22 mouse cellular contexts compared by ENCODE assay signal in the genomic region with DNA sequence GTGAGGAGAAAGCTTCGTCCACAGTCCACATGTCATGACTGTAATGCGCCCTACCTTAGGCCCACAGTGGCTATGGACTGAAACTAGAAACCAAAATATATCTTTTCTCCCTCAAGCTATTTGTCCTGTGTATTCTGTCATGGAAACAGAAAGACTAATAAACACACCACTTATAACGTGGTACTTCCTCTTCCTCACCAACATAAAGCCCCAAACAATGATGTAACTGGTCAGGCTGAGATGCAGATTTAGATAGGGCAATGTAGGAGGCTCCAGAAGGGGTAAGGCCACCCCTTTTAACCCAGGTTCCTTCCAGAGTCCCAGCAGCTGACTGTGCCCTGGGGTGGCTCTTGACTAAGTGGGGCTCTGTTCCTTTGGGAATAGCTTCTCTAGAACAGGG.
DNase-seq lines count a peak whose midpoint lies in the region; ATAC-seq and TF ChIP-seq lines count a peak whose summit lies in the region.
"Had no signal": no experiment of that assay in that cellular context is flagged by ENCODE, and none has a peak within 500 bp of the region (broad histone marks: within the 10 kb centered on the region; RNA-seq: fewer than 3 reads in every experiment).

No protein-coding gene starts in this region.

- no peak for TF ChIP-seq CTCF in lung, adult 2 months (IDR thresholded peaks at IDR 0.05; ENCODE audit: insufficient read depth, low read length)

- no peaks in the 10 kb centered on the region for H3K27me3 ChIP-seq in hindbrain, embryonic 12.5 days
- no peaks in the 10 kb centered on the region for H3K27me3 ChIP-seq in midbrain, embryonic 13.5 days
- H3K27me3 ChIP-seq: embryonic facial prominence, embryonic 12.5 days; heart, embryonic 15.5 days; liver, embryonic 12.5 days; lung, embryonic 15.5 days; neural tube, embryonic 13.5 days had no signal

- H3K36me3 ChIP-seq in hindbrain, embryonic 12.5 days, result no peaks in the 10 kb centered on the region
- H3K36me3 ChIP-seq in midbrain, embryonic 13.5 days, result no peaks in the 10 kb centered on the region
- H3K36me3 ChIP-seq: lung, embryonic 15.5 days; neural tube, embryonic 13.5 days had no signal

- H3K9me3 ChIP-seq in hindbrain, embryonic 12.5 days (replicated peaks), result no peaks in the 10 kb centered on the region
- peaks cover 3% of the 10 kb centered on the region; the same call in 1 of the 2 replicates for H3K9me3 ChIP-seq in midbrain, embryonic 13.5 days
- H3K9me3 ChIP-seq: embryonic facial prominence, embryonic 12.5 days; heart, embryonic 15.5 days; liver, embryonic 12.5 days; lung, embryonic 15.5 days; neural tube, embryonic 13.5 days had no signal

- 59% methylated on average over 3 of the region's 3 CpGs for WGBS in lung, adult 2 months
- WGBS in hindbrain, embryonic 12.5 days, result 86% methylated on average over 3 of the region's 3 CpGs
- WGBS in midbrain, embryonic 13.5 days, result 90% methylated on average over 3 of the region's 3 CpGs

- H3K4me2 ChIP-seq in hindbrain, embryonic 12.5 days (replicated peaks), result no peak overlapping the region
- no peak overlapping the region for H3K4me2 ChIP-seq in midbrain, embryonic 13.5 days (replicated peaks)
- H3K4me2 ChIP-seq: embryonic facial prominence, embryonic 12.5 days; heart, embryonic 15.5 days; liver, embryonic 12.5 days; lung, embryonic 15.5 days; midbrain, embryonic 11.5 days; neural tube, embryonic 13.5 days had no signal

- ATAC-seq in megakaryocyte progenitor cell, adult 5-6 weeks (replicated peaks; ENCODE audit: poor library complexity), result peak; percentile 90
- no peak for ATAC-seq in hindbrain, embryonic 12.5 days (ENCODE audit: low FRiP score)
- ATAC-seq in midbrain, embryonic 13.5 days, result no peak
- ATAC-seq: forebrain, embryonic 14.5 days; liver, embryonic 12.5 days had no signal

- DNase-seq in lung, postnatal 36 days, result peak; percentile 37
- DNase-seq in lung, adult 2 months, result no peak
- no peak for DNase-seq in kidney, adult 18-20 months
- DNase-seq: adrenal gland, postnatal 25 days; cerebellum, adult 8-10 months; gastrocnemius, postnatal 25 days; heart, postnatal 4 days; kidney, adult 9 months; kidney, postnatal 36 days; layer of hippocampus, adult 9-11 months had no signal

- H3K4me1 ChIP-seq in lung, adult 2 months (ENCODE audit: control insufficient read depth, insufficient read depth, low read length), result peaks cover 9% of the 10 kb centered on the region
- no peaks in the 10 kb centered on the region for H3K4me1 ChIP-seq in brown adipose tissue, adult 24 weeks (ENCODE audit: control insufficient read depth, insufficient read depth, insufficient read length, low read length)
- H3K4me1 ChIP-seq in hindbrain, embryonic 12.5 days, result peaks cover 12% of the 10 kb centered on the region
- H3K4me1 ChIP-seq in midbrain, embryonic 13.5 days (replicated peaks), result peaks cover 18% of the 10 kb centered on the region
- H3K4me1 ChIP-seq: liver, embryonic 12.5 days had no signal

- no peak for TF ChIP-seq POLR2A in lung, adult 2 months (IDR thresholded peaks at IDR 0.05; ENCODE audit: borderline replicate concordance, extremely low read depth, low read depth, low read length)

- H3K9ac ChIP-seq in hindbrain, embryonic 12.5 days, result no peak overlapping the region
- no peak overlapping the region for H3K9ac ChIP-seq in midbrain, embryonic 13.5 days (replicated peaks)
- H3K9ac ChIP-seq: embryonic facial prominence, embryonic 12.5 days; heart, embryonic 15.5 days; liver, embryonic 12.5 days; lung, embryonic 15.5 days; neural tube, embryonic 13.5 days had no signal

- H3K27ac ChIP-seq in brown adipose tissue, adult 24 weeks (replicated peaks; ENCODE audit: low read depth, low read length), result peak overlapping the region; percentile 50; the same call in 1 of the 2 replicates
- H3K27ac ChIP-seq in hindbrain, embryonic 12.5 days, result no peak overlapping the region
- H3K27ac ChIP-seq in midbrain, embryonic 13.5 days, result no peak overlapping the region
- H3K27ac ChIP-seq: embryonic facial prominence, embryonic 12.5 days; heart, embryonic 15.5 days; liver, embryonic 12.5 days; lung, embryonic 15.5 days; neural tube, embryonic 13.5 days had no signal

- H3K4me3 ChIP-seq in lung, adult 2 months (replicated peaks; ENCODE audit: extremely low read depth, low read depth, low read length), result no peak overlapping the region
- no peak overlapping the region for H3K4me3 ChIP-seq in brown adipose tissue, adult 24 weeks (ENCODE audit: insufficient read depth, low read depth, low read length)
- no peak overlapping the region for H3K4me3 ChIP-seq in hindbrain, embryonic 12.5 days
- H3K4me3 ChIP-seq in midbrain, embryonic 13.5 days (replicated peaks), result no peak overlapping the region
- H3K4me3 ChIP-seq: embryonic facial prominence, embryonic 12.5 days; erythroblast, embryonic 14.5 days; heart, embryonic 15.5 days; liver, embryonic 12.5 days; lung, embryonic 15.5 days; neural tube, embryonic 13.5 days had no signal
